Mouse (Mus musculus) stomach, embryonic 15.5 days (tissue): ENCODE results near the gene Oas1g. TPM values are rescaled to one million over a fixed set of nuclear protein-coding genes. Genes with fewer than 3 reads are reported as not detected.
"Not testable (repeated sequence)": the region's sequence is repeated elsewhere in the genome, so short reads cannot be mapped to it uniquely, and the experiment has no call there.

ENCODE experiments used
- ATAC-seq: fragments of 200-750 bp; cut with Nextera tagmentation; 2 replicates; pipeline ENCODE4 v1.8.0; 2017; ENCODE audit warnings: low read depth, moderate number of reproducible peaks, moderate TSS enrichment; ENCODE audit not compliant: insufficient read depth, low FRiP score
- H3K27ac ChIP-seq: fragments of 300-500 bp; sonication (generic); 2 replicates; pipeline ENCODE4 v1.5.1; 2015; ENCODE audit warnings: mild to moderate bottlenecking, inconsistent platforms
- H3K27me3 ChIP-seq: fragments of 300-500 bp; sonication (generic); replicated peaks from 2 replicates; pipeline ENCODE4 v1.6.1; 2015; ENCODE audit warnings: inconsistent platforms
- H3K36me3 ChIP-seq: fragments of 300-500 bp; sonication (generic); 2 replicates; pipeline ENCODE4 v1.6.1; 2015; ENCODE audit warnings: inconsistent platforms
- H3K4me1 ChIP-seq: fragments of 300-500 bp; sonication (generic); 2 replicates; pipeline ENCODE4 v1.6.1; 2015; ENCODE audit warnings: inconsistent platforms
- H3K4me2 ChIP-seq: fragments of 300-500 bp; sonication (generic); 2 replicates; pipeline ENCODE4 v1.6.1; 2015; ENCODE audit warnings: mild to moderate bottlenecking, inconsistent platforms
- H3K4me3 ChIP-seq: fragments of 300-500 bp; sonication (generic); replicated peaks from 2 replicates; pipeline ENCODE4 v1.5.1; 2015; ENCODE audit warnings: inconsistent platforms
- H3K9ac ChIP-seq: fragments of 300-500 bp; sonication (generic); 2 replicates; pipeline ENCODE4 v1.6.1; 2015; ENCODE audit warnings: inconsistent platforms
- H3K9me3 ChIP-seq: fragments of 300-500 bp; sonication (generic); 2 replicates; pipeline ENCODE4 v1.6.1; 2016; ENCODE audit warnings: inconsistent platforms
- WGBS: fragments of 180-500 bp; shearing (Covaris S2); methylation state at CpG from one replicate; pipeline ENCODE4 v1.1.7; 2015; 5-methylcytosine and 5-hydroxymethylcytosine counted together
- polyA plus RNA-seq: library from polyadenylated mRNA; unstranded; fragments of >200 nt; fragmentation: Nextera tagmentation; extraction: Ambion mirVana; gene quantifications from 2 replicates; pipeline ENCODE4 v1.2.1, GENCODE M21; 2015

Oas1g gene
- polyA plus RNA-seq, 1 experiment from 2014 or later, result 1.1 TPM

GRCm38 (mm10) chr5:120887831-120888230, 418 bp upstream of the Oas1g start:
- H3K9me3 ChIP-seq, result no peaks in the 10 kb centered on the region
- H3K4me3 ChIP-seq, result no peak overlapping the region
- H3K4me2 ChIP-seq, result no peak overlapping the region
- no peak overlapping the region for H3K9ac ChIP-seq
- H3K36me3 ChIP-seq, result no peaks in the 10 kb centered on the region
- H3K4me1 ChIP-seq, result no peaks in the 10 kb centered on the region
- 35% methylated on average over 6 of the region's 6 CpGs for WGBS
- H3K27me3 ChIP-seq, result no peaks in the 10 kb centered on the region
- ATAC-seq, result no peak
- no peak overlapping the region for H3K27ac ChIP-seq

DNA sequence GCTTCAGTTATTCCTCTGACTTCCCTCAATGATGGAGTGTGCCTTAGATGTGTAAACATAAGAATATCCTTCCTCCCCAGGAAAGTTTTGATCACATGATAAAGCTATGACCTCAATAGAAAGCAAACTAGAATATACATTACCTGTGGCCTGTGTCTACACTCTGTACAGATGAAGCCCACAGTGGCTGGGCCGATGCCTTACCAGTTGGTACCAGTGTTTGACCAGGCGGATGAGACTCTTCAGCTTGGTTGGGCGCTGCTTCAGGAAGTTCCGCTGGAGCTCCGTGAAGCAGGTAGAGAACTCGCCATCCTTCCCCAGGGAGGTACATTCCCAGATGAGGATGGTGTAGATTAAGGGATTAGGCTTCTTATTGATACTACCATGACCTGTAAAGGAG, 5.7 kb downstream of the Oas1g start:
- not testable (repeated sequence) for ATAC-seq, H3K4me3 ChIP-seq, H3K4me2 ChIP-seq, H3K27me3 ChIP-seq, H3K4me1 ChIP-seq, H3K36me3 ChIP-seq, H3K9me3 ChIP-seq, H3K27ac ChIP-seq, H3K9ac ChIP-seq
- 90% methylated on average over 6 of the region's 6 CpGs for WGBS

DNA sequence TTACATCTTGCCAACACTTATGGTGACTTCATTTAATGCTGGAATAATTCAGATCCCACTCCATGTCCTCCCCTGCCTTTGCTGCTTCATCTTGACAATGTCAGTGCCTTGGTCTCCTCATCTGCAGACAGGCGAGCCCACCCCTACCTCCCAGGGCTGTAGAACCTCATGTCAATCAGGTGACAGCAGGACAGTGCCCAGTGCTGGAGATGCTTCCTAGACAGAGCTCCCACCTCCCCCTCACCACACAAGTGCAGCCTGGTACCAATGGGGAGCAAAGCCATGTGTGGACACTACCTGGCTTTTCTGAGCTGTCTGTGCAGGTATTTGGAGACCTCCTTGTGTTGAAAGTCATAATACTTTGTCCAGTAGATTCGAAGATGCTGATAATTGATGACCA, 8.6 kb downstream of the Oas1g start:
- H3K36me3 ChIP-seq, H3K27me3 ChIP-seq, H3K27ac ChIP-seq, H3K9me3 ChIP-seq, H3K4me1 ChIP-seq, H3K4me2 ChIP-seq, H3K9ac ChIP-seq, H3K4me3 ChIP-seq, ATAC-seq: not testable (repeated sequence)
- 63% methylated on average over 2 of the region's 2 CpGs for WGBS

DNA sequence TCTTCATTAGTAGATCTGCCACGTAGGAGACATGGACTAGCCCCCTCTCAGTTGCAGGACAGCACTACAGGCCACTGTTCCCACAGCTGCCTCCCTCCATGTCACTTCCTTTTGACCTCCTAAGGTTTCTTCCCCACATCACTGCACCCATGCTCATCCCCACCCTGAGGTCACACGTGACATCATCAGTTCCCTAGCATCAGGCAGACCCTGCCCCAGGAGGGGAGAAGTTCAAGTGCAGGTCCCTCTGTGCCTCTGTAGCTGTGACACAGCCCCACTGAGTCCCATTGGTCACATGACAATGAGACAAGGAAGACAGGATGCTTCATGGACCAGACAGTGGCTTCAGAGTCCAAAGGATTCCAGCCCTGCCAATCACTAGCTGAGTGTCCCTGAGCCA, 10.0 kb downstream of the Oas1g start:
- H3K36me3 ChIP-seq, H3K4me2 ChIP-seq, ATAC-seq, H3K4me3 ChIP-seq, H3K27me3 ChIP-seq, H3K9me3 ChIP-seq, H3K9ac ChIP-seq, H3K27ac ChIP-seq, H3K4me1 ChIP-seq: not testable (repeated sequence)
- 74% methylated on average over 2 of the region's 2 CpGs for WGBS

- not testable (repeated sequence) for H3K4me1 ChIP-seq, H3K9ac ChIP-seq, H3K9me3 ChIP-seq, H3K27ac ChIP-seq, H3K36me3 ChIP-seq, H3K27me3 ChIP-seq, ATAC-seq, H3K4me2 ChIP-seq, H3K4me3 ChIP-seq
- WGBS, result 50% methylated on average over 2 of the region's 3 CpGs
These were observed 10.6 kb downstream of the Oas1g start for GRCm38 (mm10) chr5:120876839-120877238.

- Histone ChIP-seq H3K4me3 (no peak overlapping the region), H3K9me3 (no peaks in the 10 kb centered on the region), H3K4me1 (no peaks in the 10 kb centered on the region), H3K9ac (no peak overlapping the region), H3K36me3 (no peaks in the 10 kb centered on the region), H3K27ac (no peak overlapping the region), H3K27me3 (no peaks in the 10 kb centered on the region), H3K4me2 (no peak overlapping the region)
- whole genome bisulfite sequencing, result 44% methylated on average over 2 of the region's 2 CpGs
- no peak for ATAC-seq
These were observed 15.9 kb downstream of the Oas1g start for GRCm38 (mm10) chr5:120871469-120871868.

DNA sequence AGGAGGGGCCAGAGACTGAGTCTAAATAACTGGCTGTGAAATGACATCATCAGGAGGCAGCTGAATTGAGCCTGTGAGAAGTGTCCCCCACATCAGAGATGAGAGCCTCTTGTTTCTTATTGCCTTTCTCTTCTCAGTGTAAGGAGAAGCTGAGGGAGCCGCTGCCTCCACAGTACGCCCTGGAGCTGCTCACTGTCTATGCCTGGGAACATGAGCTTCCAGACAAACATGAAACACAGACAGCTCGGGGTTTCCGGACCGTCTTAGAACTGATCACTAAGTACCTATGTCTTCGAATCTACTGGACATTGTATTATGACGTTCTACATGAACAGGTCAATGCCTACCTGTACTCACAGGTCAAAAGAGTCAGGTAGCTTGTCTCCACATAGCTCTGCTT, 16.6 kb downstream of the Oas1g start:
- no peaks in the 10 kb centered on the region for H3K27me3 ChIP-seq
- H3K4me3 ChIP-seq, result no peak overlapping the region
- H3K36me3 ChIP-seq, result no peaks in the 10 kb centered on the region
- 75% methylated on average over 7 of the region's 7 CpGs for WGBS
- no peak overlapping the region for H3K27ac ChIP-seq
- H3K4me2 ChIP-seq, result no peak overlapping the region
- no peak for ATAC-seq
- no peaks in the 10 kb centered on the region for H3K9me3 ChIP-seq
- H3K4me1 ChIP-seq, result no peaks in the 10 kb centered on the region
- no peak overlapping the region for H3K9ac ChIP-seq

GRCm38 (mm10) chr5:120870081-120870480, 17.3 kb downstream of the Oas1g start:
- Histone ChIP-seq H3K4me3 (no peak overlapping the region), H3K27me3 (no peaks in the 10 kb centered on the region), H3K4me1 (no peaks in the 10 kb centered on the region), H3K9ac (no peak overlapping the region), H3K4me2 (no peak overlapping the region), H3K9me3 (no peaks in the 10 kb centered on the region), H3K27ac (no peak overlapping the region), H3K36me3 (no peaks in the 10 kb centered on the region)
- 49% methylated on average over 3 of the region's 3 CpGs for WGBS
- ATAC-seq, result no peak

DNA sequence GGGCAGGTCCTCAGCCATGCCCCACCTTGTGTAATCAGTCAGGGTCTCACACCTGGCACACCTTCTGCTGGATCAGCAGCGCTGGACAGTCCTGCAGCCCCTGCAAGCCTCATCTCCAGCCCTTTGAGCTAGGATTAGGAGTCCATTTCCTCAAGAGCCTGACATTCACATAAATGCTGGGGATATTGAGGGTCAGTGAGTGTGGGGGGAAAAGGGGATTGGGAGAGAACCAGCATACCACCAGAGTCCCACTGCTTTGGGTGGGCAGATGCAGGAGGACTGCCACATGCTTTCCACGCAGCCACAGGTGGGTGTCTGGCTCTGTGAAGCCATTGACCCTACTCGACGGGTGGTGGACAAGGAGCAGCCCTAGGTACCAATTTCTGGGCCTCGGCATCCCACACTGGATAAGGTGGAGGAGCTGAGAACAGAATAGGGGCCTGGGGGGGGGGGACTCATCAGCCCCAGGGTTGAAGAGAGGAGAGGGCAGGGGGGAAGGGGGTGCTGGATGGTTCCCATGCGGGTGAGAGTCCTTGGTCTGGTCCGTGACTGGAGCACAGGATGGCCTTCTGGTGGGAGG, 17.9 kb downstream of the Oas1g start:
- no peak overlapping the region for H3K4me3 ChIP-seq
- ATAC-seq, result no peak
- no peaks in the 10 kb centered on the region for H3K36me3 ChIP-seq
- H3K27ac ChIP-seq, result no peak overlapping the region
- WGBS, result 75% methylated on average over 7 of the region's 7 CpGs
- no peak overlapping the region for H3K9ac ChIP-seq
- no peaks in the 10 kb centered on the region for H3K27me3 ChIP-seq
- H3K4me2 ChIP-seq, result no peak overlapping the region
- no peaks in the 10 kb centered on the region for H3K4me1 ChIP-seq
- H3K9me3 ChIP-seq, result no peaks in the 10 kb centered on the region

DNA sequence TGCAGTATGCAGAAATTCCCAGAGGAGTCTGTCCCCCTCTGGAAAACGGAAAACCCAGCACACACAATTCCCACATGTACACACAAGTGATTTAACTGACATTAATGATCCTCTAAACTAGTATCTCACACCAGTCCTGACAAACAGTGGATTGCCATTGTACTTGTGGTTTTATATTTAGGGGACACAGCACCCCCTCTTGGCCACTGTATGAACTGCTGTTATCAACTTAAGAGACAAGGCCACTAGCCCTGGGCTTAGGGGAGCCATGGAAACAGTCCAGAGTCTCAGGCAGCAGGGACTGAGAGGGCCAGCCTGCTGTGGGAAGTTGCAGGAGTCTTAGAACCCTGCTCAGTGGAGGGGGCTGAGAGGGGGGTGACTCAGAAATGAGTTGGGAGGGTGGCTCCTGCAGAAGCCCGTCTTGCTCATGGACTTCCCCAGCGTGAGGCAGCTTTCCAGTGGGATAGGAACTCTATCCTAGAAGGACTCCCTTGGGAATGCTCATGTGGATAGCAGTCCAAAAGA, 22.0 kb downstream of the Oas1g start:
- ATAC-seq, result no peak
- Histone ChIP-seq H3K9ac (no peak overlapping the region), H3K36me3 (no peaks in the 10 kb centered on the region), H3K4me3 (no peak overlapping the region), H3K27me3 (no peaks in the 10 kb centered on the region), H3K9me3 (no peaks in the 10 kb centered on the region), H3K27ac (no peak overlapping the region), H3K4me2 (no peak overlapping the region), H3K4me1 (no peaks in the 10 kb centered on the region)
- 62% methylated on average over 3 of the region's 3 CpGs for whole genome bisulfite sequencing

GRCm38 (mm10) chr5:120861121-120861520, 26.3 kb downstream of the Oas1g start, which contains the start of gene Oas1h:
Gene Oas1h (plus strand): TSS chr5:120861421.
- no peak within 1 kb of the TSS for H3K27ac ChIP-seq
- WGBS, result 40% methylated on average over 4 of the region's 4 CpGs
- H3K9ac ChIP-seq, result no peak within 1 kb of the TSS

GRCm38 (mm10) chr5:120859241-120859640, 28.2 kb downstream of the Oas1g start:
- H3K36me3 ChIP-seq, result no peaks in the 10 kb centered on the region
- H3K4me3 ChIP-seq, result no peak overlapping the region
- H3K27ac ChIP-seq, result no peak overlapping the region
- no peak for ATAC-seq
- no peak overlapping the region for H3K4me2 ChIP-seq
- H3K9ac ChIP-seq, result no peak overlapping the region
- 76% methylated on average over 2 of the region's 2 CpGs for WGBS
- H3K9me3 ChIP-seq, result no peaks in the 10 kb centered on the region
- H3K27me3 ChIP-seq, result no peaks in the 10 kb centered on the region
- no peaks in the 10 kb centered on the region for H3K4me1 ChIP-seq

More at GRCm38 (mm10) chr5:120861121-120861520, 26.3 kb downstream of the Oas1g start, which contains the start of gene Oas1h:
- ATAC-seq, result no peak
- Histone ChIP-seq H3K27me3 (no peaks in the 10 kb centered on the region), H3K36me3 (no peaks in the 10 kb centered on the region), H3K9me3 (no peaks in the 10 kb centered on the region), H3K4me3 (no peak within 1 kb of the TSS), H3K4me1 (no peaks in the 10 kb centered on the region), H3K4me2 (no peak within 1 kb of the TSS)

GRCm38 (mm10) chr5:120849601-120850136, 37.7 kb downstream of the Oas1g start:
- Histone ChIP-seq H3K9ac (no peak overlapping the region), H3K27me3 (no peaks in the 10 kb centered on the region), H3K4me2 (no peak overlapping the region), H3K4me3 (no peak overlapping the region), H3K36me3 (no peaks in the 10 kb centered on the region), H3K4me1 (no peaks in the 10 kb centered on the region), H3K9me3 (no peaks in the 10 kb centered on the region), H3K27ac (no peak overlapping the region)
- no peak for ATAC-seq
- WGBS, result 58% methylated on average over 3 of the region's 3 CpGs
